Mouse (Mus musculus) MEL (cell line): ENCODE results near the gene Cxcr6. TPM values are rescaled to one million over a fixed set of nuclear protein-coding genes. Genes with fewer than 3 reads are reported as not detected.

Source experiments
- DNase-seq: peaks from one replicate; pipeline ENCODE4 v3.0.0; 2011; ENCODE audit warnings: low read depth, low spot score
- H3K27ac ChIP-seq: 2 replicates; pipeline ENCODE4 v1.5.1; 2012; ENCODE audit warnings: low read depth, mild to moderate bottlenecking, control low read depth, low read length, moderate library complexity; ENCODE audit not compliant: control insufficient read depth
- H3K27me3 ChIP-seq, 2 experiments: fragments of 150-350 bp in 1 of 2; sonication (generic) in 1 of 2; 2 replicates each; pipeline ENCODE4 v1.6.1; 2012; ENCODE audit warnings: low read length in 2 of 2, mild to moderate bottlenecking in 2 of 2, improper control_type of control experiment in 1 of 2, moderate library complexity in 1 of 2; ENCODE audit not compliant: insufficient read depth in 2 of 2, control insufficient read depth in 1 of 2
- H3K36me3 ChIP-seq, 2 experiments: 2 replicates each; pipeline ENCODE4 v1.6.1; 2012 to 2014; ENCODE audit warnings: low read length in 2 of 2, improper control_type of control experiment in 1 of 2, inconsistent platforms in 1 of 2, mild to moderate bottlenecking in 1 of 2; ENCODE audit not compliant: insufficient read depth in 2 of 2, control insufficient read depth in 1 of 2
- H3K4me1 ChIP-seq, 2 experiments: fragments of 150-350 bp in 1 of 2; sonication (generic) in 1 of 2; 2 replicates each; pipeline ENCODE4 v1.6.1; 2012; ENCODE audit warnings: low read length in 2 of 2, improper control_type of control experiment in 1 of 2, mild to moderate bottlenecking in 1 of 2; ENCODE audit not compliant: insufficient read depth in 2 of 2, control insufficient read depth in 1 of 2
- H3K4me3 ChIP-seq, 2 experiments: fragments of 150-350 bp in 1 of 2; sonication (generic) in 1 of 2; 2 replicates each; pipeline ENCODE4 v1.5.1; 2012; ENCODE audit warnings: low read depth in 2 of 2, low read length in 2 of 2, mild to moderate bottlenecking in 2 of 2, moderate library complexity in 2 of 2, control low read depth in 1 of 2, improper control_type of control experiment in 1 of 2; ENCODE audit not compliant: control insufficient read depth in 1 of 2, insufficient read depth in 1 of 2
- H3K79me2 ChIP-seq: 2 replicates; pipeline ENCODE4 v1.6.1; 2012; ENCODE audit warnings: mild to moderate bottlenecking, low read length, moderate library complexity; ENCODE audit not compliant: control insufficient read depth, poor library complexity, insufficient read depth
- H3K9ac ChIP-seq: 2 replicates; pipeline ENCODE4 v1.6.1; 2012; ENCODE audit warnings: low read depth, mild to moderate bottlenecking, control low read depth, low read length, moderate library complexity; ENCODE audit not compliant: control insufficient read depth, poor library complexity, severe bottlenecking
- H3K9me3 ChIP-seq: fragments of 150-350 bp; sonication (generic); replicated peaks from 2 replicates; pipeline ENCODE4 v1.6.1; 2012; ENCODE audit warnings: mild to moderate bottlenecking, low read length, improper control_type of control experiment, moderate library complexity; ENCODE audit not compliant: insufficient read depth
- E2F4 ChIP-seq: IDR thresholded peaks from 2 replicates; pipeline ENCODE4 v1.6.1; 2011; ENCODE audit warnings: low read depth, low read length, improper control_type of control experiment, borderline replicate concordance
- ELF1 ChIP-seq: IDR thresholded peaks from 2 replicates; pipeline ENCODE4 v1.6.1; 2014; ENCODE audit warnings: low read depth, mild to moderate bottlenecking, inconsistent platforms, low read length, improper control_type of control experiment, moderate library complexity
- ETS1 ChIP-seq: IDR thresholded peaks from 2 replicates; pipeline ENCODE4 v1.6.1; 2012; ENCODE audit warnings: low read depth, mild to moderate bottlenecking, inconsistent platforms, low read length, improper control_type of control experiment, moderate library complexity
- GATA1 ChIP-seq: IDR thresholded peaks from 2 replicates; pipeline ENCODE4 v1.6.1; 2011; ENCODE audit warnings: low read depth, low read length, improper control_type of control experiment
- HCFC1 ChIP-seq: IDR thresholded peaks from 2 replicates; pipeline ENCODE4 v1.6.1; 2012; ENCODE audit warnings: low read depth, mild to moderate bottlenecking, inconsistent platforms, low read length, improper control_type of control experiment, moderate library complexity
- KAT2A ChIP-seq: conservative IDR thresholded peaks from 2 replicates; pipeline ENCODE4 v1.6.1; 2012; ENCODE audit warnings: low read depth, low read length, improper control_type of control experiment, inconsistent platforms
- MAX ChIP-seq: IDR thresholded peaks from 2 replicates; pipeline ENCODE4 v1.6.1; 2011; ENCODE audit warnings: low read length, improper control_type of control experiment
- MAZ ChIP-seq: IDR thresholded peaks from 2 replicates; pipeline ENCODE4 v1.6.1; 2012; ENCODE audit warnings: low read depth, mild to moderate bottlenecking, inconsistent platforms, low read length, improper control_type of control experiment
- MEF2A ChIP-seq: IDR thresholded peaks from 2 replicates; pipeline ENCODE4 v1.6.1; 2014; ENCODE audit warnings: low read depth, mild to moderate bottlenecking, inconsistent platforms, low read length, improper control_type of control experiment; ENCODE audit not compliant: poor library complexity, insufficient replicate concordance, severe bottlenecking; ENCODE audit errors: extremely low read depth
- MYC ChIP-seq: IDR thresholded peaks from 2 replicates; pipeline ENCODE4 v1.6.1; 2011; ENCODE audit warnings: low read depth, mild to moderate bottlenecking, low read length, improper control_type of control experiment, moderate library complexity
- NELFE ChIP-seq: IDR thresholded peaks from 2 replicates; pipeline ENCODE4 v1.6.1; 2011; ENCODE audit warnings: low read depth, low read length, improper control_type of control experiment
- NRF1 ChIP-seq: IDR thresholded peaks from 2 replicates; pipeline ENCODE4 v1.6.1; 2014; ENCODE audit warnings: low read depth, mild to moderate bottlenecking, inconsistent platforms, low read length, improper control_type of control experiment, moderate library complexity; ENCODE audit not compliant: poor library complexity, insufficient read depth, severe bottlenecking
- POLR2AphosphoS2 ChIP-seq: IDR thresholded peaks from 2 replicates; pipeline ENCODE4 v1.6.1; 2011; ENCODE audit warnings: low read length, improper control_type of control experiment
- POLR2AphosphoS5 ChIP-seq: IDR thresholded peaks from 2 replicates; pipeline ENCODE4 v1.6.1; 2012; ENCODE audit warnings: low read depth, borderline replicate concordance, mild to moderate bottlenecking, inconsistent platforms, low read length, moderate library complexity, mixed read lengths
- RAD21 ChIP-seq: IDR thresholded peaks from 2 replicates; pipeline ENCODE4 v1.6.1; 2011; ENCODE audit warnings: mild to moderate bottlenecking, low read depth, low read length, improper control_type of control experiment
- SMC3 ChIP-seq: IDR thresholded peaks from 2 replicates; pipeline ENCODE4 v1.6.1; 2011; ENCODE audit warnings: low read depth, low read length, improper control_type of control experiment
- TAL1 ChIP-seq: IDR thresholded peaks from 2 replicates; pipeline ENCODE4 v1.6.1; 2012; ENCODE audit warnings: mild to moderate bottlenecking, inconsistent platforms, low read length, moderate library complexity, mixed read lengths
- TBP ChIP-seq: IDR thresholded peaks from 2 replicates; pipeline ENCODE4 v1.8.0; 2011; ENCODE audit warnings: low read depth, low read length, improper control_type of control experiment
- TCF12 ChIP-seq: IDR thresholded peaks from 2 replicates; pipeline ENCODE4 v1.6.1; 2014; ENCODE audit warnings: low read depth, mild to moderate bottlenecking, inconsistent platforms, low read length, improper control_type of control experiment, moderate library complexity
- UBTF ChIP-seq: IDR thresholded peaks from 2 replicates; pipeline ENCODE4 v1.6.1; 2012; ENCODE audit warnings: low read depth, mild to moderate bottlenecking, inconsistent platforms, low read length, improper control_type of control experiment, moderate library complexity, borderline replicate concordance; ENCODE audit not compliant: insufficient read depth
- USF1 ChIP-seq: IDR thresholded peaks from 2 replicates; pipeline ENCODE4 v1.6.1; 2014; ENCODE audit warnings: low read depth, mild to moderate bottlenecking, inconsistent platforms, low read length, improper control_type of control experiment, moderate library complexity
- USF2 ChIP-seq, 2 experiments: IDR thresholded peaks; 2 replicates each; pipeline ENCODE4 v1.6.1; 2011 to 2012; ENCODE audit warnings: improper control_type of control experiment in 2 of 2, low read length in 2 of 2, borderline replicate concordance in 1 of 2, inconsistent platforms in 1 of 2, low read depth in 1 of 2, mild to moderate bottlenecking in 1 of 2; ENCODE audit not compliant: insufficient read depth in 1 of 2
- ZKSCAN1 ChIP-seq: IDR thresholded peaks from 2 replicates; pipeline ENCODE4 v1.6.1; 2012; ENCODE audit warnings: low read depth, mild to moderate bottlenecking, inconsistent platforms, low read length, improper control_type of control experiment, moderate library complexity
- polyA plus RNA-seq, 2 experiments: library from polyadenylated mRNA; stranded (reverse) in 1 of 2; unstranded in 1 of 2; fragments of >175 nt in 1 of 2; fragments of >200 nt in 1 of 2; gene quantifications; 2 replicates each; pipeline versions ENCODE4 v1.2.1 to v1.2.4; 2012; ENCODE audit warnings: low replicate concordance in 2 of 2, low read depth in 1 of 2; ENCODE audit not compliant: insufficient read length in 2 of 2, insufficient read depth in 1 of 2, missing spikeins in 1 of 2
- total RNA-seq: library from RNA; depleted of rRNA; stranded (reverse); fragments of 300-350 nt; gene quantifications from 2 replicates; pipeline ENCODE4 v1.2.3, GENCODE M21; 2012

Gene Cxcr6
- total and polyA plus RNA-seq, 3 experiments, result 0.04 TPM; not detected in 2

DNA sequence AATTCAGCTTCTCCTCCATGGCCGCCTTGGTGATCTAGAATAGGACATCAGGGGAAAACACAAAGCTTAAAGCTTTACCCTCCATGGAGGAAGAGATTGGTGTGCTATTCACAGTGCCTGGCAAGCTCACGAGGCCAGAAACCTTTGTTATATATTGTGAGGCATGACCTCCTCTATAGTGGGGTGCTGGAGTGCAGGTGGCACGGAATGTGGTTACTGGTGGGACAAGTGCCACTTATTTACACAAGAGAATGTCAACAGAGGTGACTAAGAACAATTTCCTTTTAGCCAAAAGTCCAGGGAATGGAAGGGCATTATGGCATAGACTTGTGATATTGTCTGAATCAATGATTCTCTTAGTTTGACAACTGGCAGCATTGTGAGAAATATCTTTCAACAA, 20.4 kb downstream of the Cxcr6 start:
- Histone ChIP-seq H3K27me3 (no peaks in the 10 kb centered on the region), H3K79me2 (no peaks in the 10 kb centered on the region), H3K4me3 (no peak overlapping the region), H3K4me1 (no peaks in the 10 kb centered on the region), H3K9ac (no peak overlapping the region)
- no peak for DNase-seq
- TF ChIP-seq TAL1, result no peak
- TF ChIP-seq MAX, result no peak
- TF ChIP-seq MEF2A, result no peak
- TF ChIP-seq NELFE, result no peak
- no peak for TF ChIP-seq ETS1
- no peak for TF ChIP-seq ELF1
- TF ChIP-seq SMC3, result no peak
- TF ChIP-seq NRF1, result no peak
- no peak for TF ChIP-seq TCF12
- TF ChIP-seq KAT2A, result no peak
- TF ChIP-seq, all 39 proteins: peak for 0
- H3K9me3 ChIP-seq, result no peaks in the 10 kb centered on the region
- peaks cover 0 to 4% of the 10 kb centered on the region in 2 experiments; a peak in 1 of 4 replicates for H3K36me3 ChIP-seq
- H3K27ac ChIP-seq, result no peak overlapping the region

DNA sequence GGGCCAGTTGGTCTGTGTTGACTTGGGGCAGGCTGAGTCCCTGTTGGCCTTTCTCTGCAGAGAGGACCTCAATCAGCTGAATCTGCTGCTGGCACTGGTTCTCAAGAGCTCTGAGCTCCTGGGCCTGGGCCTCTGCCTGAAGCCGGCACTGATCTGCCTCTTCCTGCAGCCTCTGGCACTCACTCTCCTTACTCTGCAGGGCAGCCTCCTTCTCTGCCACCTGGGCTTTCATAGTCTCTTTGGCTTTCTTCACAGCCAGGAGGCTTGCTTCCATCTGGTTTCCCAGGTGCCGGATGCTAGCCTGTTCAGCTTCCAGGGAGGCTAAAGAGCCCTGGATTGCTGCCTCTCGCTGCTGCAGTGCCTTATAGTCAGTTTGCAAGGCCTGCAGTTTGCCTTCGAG, 22.6 kb downstream of the Cxcr6 start:
- no peak overlapping the region for H3K4me3 ChIP-seq
- TF ChIP-seq UBTF (no peak), E2F4 (no peak), ELF1 (no peak), KAT2A (no peak), MAZ (no peak), TCF12 (no peak), MEF2A (no peak), GATA1 (no peak), USF2 (IDR thresholded peaks at IDR 0.05; ENCODE audit: borderline replicate concordance in 1 of 2, insufficient read depth in 1 of 2, low read depth in 1 of 2, low read length in 2 of 2) (no peak), POLR2AphosphoS2 (no peak), MYC (no peak), POLR2AphosphoS5 (no peak), TBP (no peak), RAD21 (no peak), HCFC1 (no peak), USF1 (no peak), ZKSCAN1 (no peak), MAX (no peak), ETS1 (no peak)
- no peaks in the 10 kb centered on the region for H3K79me2 ChIP-seq
- H3K27ac ChIP-seq, result no peak overlapping the region
- peaks cover 0 to 3% of the 10 kb centered on the region in 2 experiments; a peak in 1 of 4 replicates for H3K36me3 ChIP-seq
- no peaks in the 10 kb centered on the region for H3K27me3 ChIP-seq
- H3K9me3 ChIP-seq, result no peaks in the 10 kb centered on the region
- H3K4me1 ChIP-seq, result no peaks in the 10 kb centered on the region
- no peak overlapping the region for H3K9ac ChIP-seq
- DNase-seq, result no peak
